ENCODE assay signal across 7 mouse cellular contexts in genomic region chr7:4793674-4794073, GRCm38 (mm10). TPM values are rescaled to one million over a fixed set of nuclear protein-coding genes. Genes with fewer than 3 reads are reported as not detected.
A peak's percentile ranks its signal among the peaks of the same experiment; 100 is the strongest.
DNase-seq lines count a peak whose midpoint lies in the region; ATAC-seq and TF ChIP-seq lines count a peak whose summit lies in the region.

No protein-coding gene starts in this region.

- no peak for ATAC-seq in neural tube, embryonic 11.5 days (ENCODE audit: insufficient read depth, low FRiP score, low TSS enrichment)
- ATAC-seq in forebrain, embryonic 12.5 days (ENCODE audit: low FRiP score): no peak
- no peak for ATAC-seq in limb, embryonic 15.5 days (ENCODE audit: insufficient number of reproducible peaks, low FRiP score, low TSS enrichment, low read depth)
- ATAC-seq in stomach, postnatal 0 days (ENCODE audit: low FRiP score, low TSS enrichment): no peak

- WGBS in neural tube, embryonic 11.5 days: 41% methylated on average over 4 of the region's 4 CpGs
- 51% methylated on average over 4 of the region's 4 CpGs for WGBS in forebrain, embryonic 12.5 days
- 37% methylated on average over 4 of the region's 4 CpGs for WGBS in limb, embryonic 15.5 days
- WGBS in stomach, postnatal 0 days: 32% methylated on average over 4 of the region's 4 CpGs

- peak overlapping the region; percentile 86 for H3K9ac ChIP-seq in neural tube, embryonic 11.5 days (ENCODE audit: low read length)
- H3K9ac ChIP-seq in forebrain, embryonic 12.5 days: peak overlapping the region; percentile 94
- peak overlapping the region; percentile 81 for H3K9ac ChIP-seq in limb, embryonic 15.5 days
- H3K9ac ChIP-seq in stomach, postnatal 0 days (ENCODE audit: low read length): peak overlapping the region; percentile 97

- TF ChIP-seq EP300 in stomach, postnatal 0 days (optimal IDR thresholded peaks at IDR 0.05): no peak

- peak overlapping the region; percentile 89 for H3K4me3 ChIP-seq in neural tube, embryonic 11.5 days (ENCODE audit: low read depth, low read length)
- peak overlapping the region; percentile 86 for H3K4me3 ChIP-seq in forebrain, embryonic 12.5 days (replicated peaks)
- H3K4me3 ChIP-seq in limb, embryonic 15.5 days: peak overlapping the region; percentile 76
- peak overlapping the region; percentile 86 for H3K4me3 ChIP-seq in stomach, postnatal 0 days (ENCODE audit: low read depth, low read length)

- no peaks in the 10 kb centered on the region for H3K9me3 ChIP-seq in neural tube, embryonic 11.5 days (ENCODE audit: control insufficient read depth, low read length)
- no peaks in the 10 kb centered on the region for H3K9me3 ChIP-seq in forebrain, embryonic 12.5 days
- no peaks in the 10 kb centered on the region for H3K9me3 ChIP-seq in limb, embryonic 15.5 days
- no peaks in the 10 kb centered on the region for H3K9me3 ChIP-seq in stomach, postnatal 0 days (ENCODE audit: control insufficient read depth, low read length)

- no peak for TF ChIP-seq CTCF in stomach, postnatal 0 days (IDR thresholded peaks at IDR 0.05; ENCODE audit: low read depth)

- H3K27ac ChIP-seq in neural tube, embryonic 11.5 days (ENCODE audit: low read depth, low read length): no peak overlapping the region; the same call in 1 of the 2 replicates
- H3K27ac ChIP-seq in forebrain, embryonic 12.5 days: peak overlapping the region; percentile 88; the same call in 1 of the 2 replicates
- peak overlapping the region; percentile 98; the same call in 1 of the 2 replicates for H3K27ac ChIP-seq in limb, embryonic 15.5 days
- peak overlapping the region; percentile 96; the same call in 1 of the 2 replicates for H3K27ac ChIP-seq in stomach, postnatal 0 days (replicated peaks)

- 0 out of 2 replicates have a peak, but pooled peaks cover 7% of the 10 kb centered on the region for H3K27me3 ChIP-seq in neural tube, embryonic 11.5 days (ENCODE audit: control insufficient read depth, insufficient read depth, low read length)
- H3K27me3 ChIP-seq in forebrain, embryonic 12.5 days: peaks cover 18% of the 10 kb centered on the region
- H3K27me3 ChIP-seq in limb, embryonic 15.5 days: no peaks in the 10 kb centered on the region
- no peaks in the 10 kb centered on the region for H3K27me3 ChIP-seq in stomach, postnatal 0 days (ENCODE audit: control insufficient read depth, insufficient read depth, low read length)

- H3K4me1 ChIP-seq in neural tube, embryonic 11.5 days (ENCODE audit: control insufficient read depth, insufficient read depth, low read length): peaks cover 11% of the 10 kb centered on the region
- peaks cover 19% of the 10 kb centered on the region for H3K4me1 ChIP-seq in forebrain, embryonic 12.5 days
- peaks cover 23% of the 10 kb centered on the region for H3K4me1 ChIP-seq in limb, embryonic 15.5 days
- H3K4me1 ChIP-seq in stomach, postnatal 0 days (replicated peaks; ENCODE audit: control insufficient read depth, insufficient read depth): peaks cover 4% of the 10 kb centered on the region; the same call in 1 of the 2 replicates

- peak overlapping the region; percentile 82 for H3K4me2 ChIP-seq in neural tube, embryonic 11.5 days (ENCODE audit: low read depth)
- peak overlapping the region; percentile 85 for H3K4me2 ChIP-seq in forebrain, embryonic 12.5 days
- H3K4me2 ChIP-seq in limb, embryonic 15.5 days: peak overlapping the region; percentile 60
- H3K4me2 ChIP-seq in stomach, postnatal 0 days (replicated peaks; ENCODE audit: low read depth): peak overlapping the region; percentile 66

- DNase-seq in neural tube, embryonic 11.5 days (ENCODE audit: low spot score): no peak
- DNase-seq in neural tube, embryonic 10.5 days (ENCODE audit: extremely low spot score, low spot score): no peak
- no peak for DNase-seq in stomach, postnatal 0 days (ENCODE audit: low spot score)
- no peak for DNase-seq in layer of hippocampus, adult 11-12 months (ENCODE audit: low spot score)
- no peak for DNase-seq in retina, embryonic 14.5 days (ENCODE audit: low spot score)

- peaks cover 16% of the 10 kb centered on the region for H3K36me3 ChIP-seq in neural tube, embryonic 11.5 days (ENCODE audit: control insufficient read depth, insufficient read depth, low read length)
- peaks cover 41% of the 10 kb centered on the region for H3K36me3 ChIP-seq in forebrain, embryonic 12.5 days (replicated peaks)
- H3K36me3 ChIP-seq in limb, embryonic 15.5 days: peaks cover 37% of the 10 kb centered on the region
- peaks cover 11% of the 10 kb centered on the region; the same call in 1 of the 2 replicates for H3K36me3 ChIP-seq in stomach, postnatal 0 days (ENCODE audit: control insufficient read depth, insufficient read depth, low read length)

RNA-seq across cellular contexts. Expression of gene Rpl28, which starts 1.0 kb away (rescaled TPM):
- 157 and 169 TPM in 2 replicates for polyA plus RNA-seq in neural tube, embryonic 11.5 days (2014; fragmentation: Nextera tagmentation; extraction: Ambion mirVana)
- polyA plus RNA-seq in forebrain, embryonic 12.5 days (2016; fragmentation: Nextera tagmentation; extraction: Ambion mirVana): 306 and 310 TPM in 2 replicates
- 298 and 362 TPM in 2 replicates for polyA plus RNA-seq in limb, embryonic 15.5 days (2015; fragmentation: Nextera tagmentation; extraction: Ambion mirVana)
- polyA plus RNA-seq in stomach, postnatal 0 days (2015; fragmentation: Nextera tagmentation; extraction: Ambion mirVana): 322 and 359 TPM in 2 replicates

RNA-seq across cellular contexts. Expression of gene Tmem238, which starts 4.2 kb away (rescaled TPM):
- 1.7 and 2.2 TPM in 2 replicates for polyA plus RNA-seq in neural tube, embryonic 11.5 days (2014; fragmentation: Nextera tagmentation; extraction: Ambion mirVana)
- polyA plus RNA-seq in forebrain, embryonic 12.5 days (2016; fragmentation: Nextera tagmentation; extraction: Ambion mirVana): 2.7 and 3.6 TPM in 2 replicates
- polyA plus RNA-seq in limb, embryonic 15.5 days (2015; fragmentation: Nextera tagmentation; extraction: Ambion mirVana): 14.1 and 15.7 TPM in 2 replicates
- polyA plus RNA-seq in stomach, postnatal 0 days (2015; fragmentation: Nextera tagmentation; extraction: Ambion mirVana): 69.0 and 70.7 TPM in 2 replicates

RNA-seq across cellular contexts. Expression of gene Tmem190, which starts 10.9 kb away (rescaled TPM):
- polyA plus RNA-seq in neural tube, embryonic 11.5 days (2014; fragmentation: Nextera tagmentation; extraction: Ambion mirVana): not detected in 2 replicates
- polyA plus RNA-seq in forebrain, embryonic 12.5 days (2016; fragmentation: Nextera tagmentation; extraction: Ambion mirVana): not detected in 2 replicates
- polyA plus RNA-seq in limb, embryonic 15.5 days (2015; fragmentation: Nextera tagmentation; extraction: Ambion mirVana): 0.38 and 0.68 TPM in 2 replicates
- polyA plus RNA-seq in stomach, postnatal 0 days (2015; fragmentation: Nextera tagmentation; extraction: Ambion mirVana): 0.42 and 0.80 TPM in 2 replicates

RNA-seq across cellular contexts. Expression of gene Il11, which starts 11.0 kb away (rescaled TPM):
- polyA plus RNA-seq in neural tube, embryonic 11.5 days (2014; fragmentation: Nextera tagmentation; extraction: Ambion mirVana): 0.16 TPM in 1 of 2 replicates, not detected in the other
- 0.24 and 0.77 TPM in 2 replicates for polyA plus RNA-seq in forebrain, embryonic 12.5 days (2016; fragmentation: Nextera tagmentation; extraction: Ambion mirVana)
- 0.49 and 0.63 TPM in 2 replicates for polyA plus RNA-seq in limb, embryonic 15.5 days (2015; fragmentation: Nextera tagmentation; extraction: Ambion mirVana)
- polyA plus RNA-seq in stomach, postnatal 0 days (2015; fragmentation: Nextera tagmentation; extraction: Ambion mirVana): 0.42 and 0.65 TPM in 2 replicates

RNA-seq across cellular contexts. Expression of gene Ube2s, which starts 18.7 kb away (rescaled TPM):
- 422 and 471 TPM in 2 replicates for polyA plus RNA-seq in neural tube, embryonic 11.5 days (2014; fragmentation: Nextera tagmentation; extraction: Ambion mirVana)
- 434 and 445 TPM in 2 replicates for polyA plus RNA-seq in forebrain, embryonic 12.5 days (2016; fragmentation: Nextera tagmentation; extraction: Ambion mirVana)
- 270 and 282 TPM in 2 replicates for polyA plus RNA-seq in limb, embryonic 15.5 days (2015; fragmentation: Nextera tagmentation; extraction: Ambion mirVana)
- 95.5 and 111 TPM in 2 replicates for polyA plus RNA-seq in stomach, postnatal 0 days (2015; fragmentation: Nextera tagmentation; extraction: Ambion mirVana)
